Mouse (Mus musculus) forebrain, postnatal 0 days (tissue): ENCODE measurements around the gene Zbtb16. TPM values are rescaled to one million over a fixed set of nuclear protein-coding genes. Genes with fewer than 3 reads are reported as not detected.
A peak's percentile ranks its signal among the peaks of the same experiment; 100 is the strongest.

Source experiments
- ATAC-seq: fragments of 200-750 bp; cut with Nextera tagmentation; 2 replicates; pipeline ENCODE4 v1.8.0; 2017; ENCODE audit warnings: mild to moderate bottlenecking, moderate library complexity
- DNase-seq: peaks from one replicate; pipeline ENCODE4 v3.0.0-alpha.2; 2015
- H3K27ac ChIP-seq: fragments of 300-500 bp; sonication (generic); 2 replicates; pipeline ENCODE4 v1.5.1; 2014; ENCODE audit warnings: low read depth, mild to moderate bottlenecking, antibody characterized with exemption, low read length, moderate library complexity, mixed read lengths
- H3K27me3 ChIP-seq: fragments of 300-500 bp; sonication (generic); 2 replicates; pipeline ENCODE4 v1.6.1; 2014; ENCODE audit warnings: mild to moderate bottlenecking, low read length, mixed read lengths; ENCODE audit not compliant: insufficient read depth
- H3K36me3 ChIP-seq: fragments of 300-500 bp; sonication (generic); 2 replicates; pipeline ENCODE4 v1.6.1; 2014; ENCODE audit warnings: mild to moderate bottlenecking, moderate library complexity; ENCODE audit not compliant: insufficient read depth
- H3K4me1 ChIP-seq: fragments of 300-500 bp; sonication (generic); 2 replicates; pipeline ENCODE4 v1.6.1; 2014; ENCODE audit warnings: antibody characterized with exemption; ENCODE audit not compliant: insufficient read depth
- H3K4me2 ChIP-seq: fragments of 300-500 bp; sonication (generic); 2 replicates; pipeline ENCODE4 v1.6.1; 2014; ENCODE audit warnings: low read depth, mild to moderate bottlenecking, moderate library complexity
- H3K4me3 ChIP-seq: fragments of 300-500 bp; sonication (generic); 2 replicates; pipeline ENCODE4 v1.5.1; 2014; ENCODE audit warnings: low read depth, low read length, mixed read lengths
- H3K9ac ChIP-seq: fragments of 300-500 bp; sonication (generic); 2 replicates; pipeline ENCODE4 v1.6.1; 2014; ENCODE audit warnings: mild to moderate bottlenecking
- H3K9me3 ChIP-seq: fragments of 300-500 bp; sonication (generic); 2 replicates; pipeline ENCODE4 v1.6.1; 2016; ENCODE audit warnings: low read length
- CTCF ChIP-seq: sonication (generic); IDR thresholded peaks from 2 replicates; pipeline ENCODE4 v1.5.1; 2016; ENCODE audit warnings: antibody characterized with exemption, control low read depth, low read depth
- WGBS: fragments of 180-500 bp; shearing (Covaris S2); extraction: QIAGEN DNeasy Blood & Tissue Kit; methylation state at CpG from one replicate; pipeline ENCODE4 v1.1.7; 2014; 5-methylcytosine and 5-hydroxymethylcytosine counted together
- polyA plus RNA-seq: library from polyadenylated mRNA; unstranded; fragments of >200 nt; fragmentation: Nextera tagmentation; extraction: Ambion mirVana; gene quantifications from 2 replicates; pipeline ENCODE4 v1.2.1, GENCODE M21; 2015
- total RNA-seq: library from RNA; depleted of rRNA; stranded (reverse); fragments of >200 nt; gene quantifications from 2 replicates; pipeline ENCODE4 v1.2.3, GENCODE M21; 2014

Gene Zbtb16
- total and polyA plus RNA-seq, 2 experiments from 2014 or later: 6.8 to 12.6 TPM

- no peak for TF ChIP-seq CTCF
- ATAC-seq (no peak), DNase-seq (no peak)
- Histone ChIP-seq H3K27ac (no peak overlapping the region), H3K4me1 (peaks cover 28% of the 10 kb centered on the region), H3K9ac (no peak overlapping the region), H3K4me3 (no peak overlapping the region), H3K36me3 (no peaks in the 10 kb centered on the region), H3K4me2 (no peak overlapping the region), H3K9me3 (no peaks in the 10 kb centered on the region), H3K27me3 (no peaks in the 10 kb centered on the region)
- 21% methylated on average over 5 of the region's 5 CpGs for WGBS
These were observed 162.2 kb downstream of the Zbtb16 start for GRCm38 (mm10) chr9:48673804-48674203.

- ATAC-seq (no peak), DNase-seq (no peak)
- peaks cover 22% of the 10 kb centered on the region for H3K4me1 ChIP-seq
- H3K27me3 ChIP-seq: no peaks in the 10 kb centered on the region
- 60% methylated on average over 6 of the region's 6 CpGs for WGBS
- H3K4me2 ChIP-seq: no peak overlapping the region
- H3K4me3 ChIP-seq: no peak overlapping the region
- H3K9ac ChIP-seq: no peak overlapping the region
- H3K27ac ChIP-seq: no peak overlapping the region
- no peak for TF ChIP-seq CTCF
- H3K9me3 ChIP-seq: no peaks in the 10 kb centered on the region
- no peaks in the 10 kb centered on the region for H3K36me3 ChIP-seq
These were observed 162.8 kb downstream of the Zbtb16 start for GRCm38 (mm10) chr9:48673213-48673612.

- Histone ChIP-seq H3K36me3 (no peaks in the 10 kb centered on the region), H3K9me3 (no peaks in the 10 kb centered on the region), H3K4me1 (peaks cover 13% of the 10 kb centered on the region; the same call in 1 of the 2 replicates), H3K4me2 (no peak overlapping the region), H3K9ac (no peak overlapping the region), H3K27ac (no peak overlapping the region), H3K27me3 (no peaks in the 10 kb centered on the region), H3K4me3 (no peak overlapping the region)
- no peak for ATAC-seq
- DNase-seq: no peak
- TF ChIP-seq CTCF: no peak
These were observed 164.2 kb downstream of the Zbtb16 start for GRCm38 (mm10) chr9:48671841-48672240.

GRCm38 (mm10) chr9:48670156-48670555 lies 165.9 kb downstream of the Zbtb16 start:
- Histone ChIP-seq H3K9me3 (no peaks in the 10 kb centered on the region), H3K4me1 (peaks cover 11% of the 10 kb centered on the region; the same call in 1 of the 2 replicates), H3K4me2 (no peak overlapping the region), H3K27me3 (no peaks in the 10 kb centered on the region), H3K36me3 (no peaks in the 10 kb centered on the region), H3K4me3 (no peak overlapping the region), H3K27ac (no peak overlapping the region), H3K9ac (no peak overlapping the region)
- no peak for ATAC-seq
- no peak for DNase-seq
- TF ChIP-seq CTCF: no peak
- WGBS: 91% methylated on average over 13 of the region's 13 CpGs

- Histone ChIP-seq H3K9ac (no peak overlapping the region), H3K27ac (no peak overlapping the region), H3K4me2 (no peak overlapping the region), H3K9me3 (no peaks in the 10 kb centered on the region), H3K36me3 (no peaks in the 10 kb centered on the region), H3K4me3 (no peak overlapping the region), H3K27me3 (no peaks in the 10 kb centered on the region), H3K4me1 (peaks cover 10% of the 10 kb centered on the region; the same call in 1 of the 2 replicates)
- peak; percentile 51; the same call in 1 of the 2 replicates for ATAC-seq
- TF ChIP-seq CTCF: no peak
- no peak for DNase-seq
- WGBS: 66% methylated on average over 10 of the region's 10 CpGs
These were observed 166.3 kb downstream of the Zbtb16 start for GRCm38 (mm10) chr9:48669672-48670071.

- DNase-seq (no peak), ATAC-seq (no peak)
- peaks cover 13% of the 10 kb centered on the region; the same call in 1 of the 2 replicates for H3K4me1 ChIP-seq
- no peaks in the 10 kb centered on the region for H3K36me3 ChIP-seq
- H3K27ac ChIP-seq: no peak overlapping the region
- no peaks in the 10 kb centered on the region for H3K9me3 ChIP-seq
- H3K4me3 ChIP-seq: no peak overlapping the region
- H3K9ac ChIP-seq: no peak overlapping the region
- TF ChIP-seq CTCF: no peak
- H3K4me2 ChIP-seq: no peak overlapping the region
- WGBS: 85% methylated on average over 3 of the region's 3 CpGs
- H3K27me3 ChIP-seq: no peaks in the 10 kb centered on the region
These were observed 169.3 kb downstream of the Zbtb16 start for GRCm38 (mm10) chr9:48666702-48667101.

- H3K4me3 ChIP-seq: no peak overlapping the region
- no peak for TF ChIP-seq CTCF
- H3K27ac ChIP-seq: no peak overlapping the region
- H3K9me3 ChIP-seq: peaks cover 5% of the 10 kb centered on the region; the same call in 1 of the 2 replicates
- 9% methylated on average over 13 of the region's 13 CpGs for WGBS
- peak overlapping the region; percentile 27 for H3K4me2 ChIP-seq
- DNase-seq (no peak), ATAC-seq (peak; percentile 71)
- H3K27me3 ChIP-seq: no peaks in the 10 kb centered on the region
- H3K9ac ChIP-seq: no peak overlapping the region
- H3K36me3 ChIP-seq: no peaks in the 10 kb centered on the region
- H3K4me1 ChIP-seq: peaks cover 13% of the 10 kb centered on the region; the same call in 1 of the 2 replicates
These were observed 173.0 kb downstream of the Zbtb16 start for GRCm38 (mm10) chr9:48663052-48663433.
